Mouse (Mus musculus) adrenal gland, adult 2 months (tissue): ENCODE measurements around the gene Comp. TPM values are rescaled to one million over a fixed set of nuclear protein-coding genes. Genes with fewer than 3 reads are reported as not detected.
A peak's percentile ranks its signal among the peaks of the same experiment; 100 is the strongest.

Experiments used
- DNase-seq: peaks from one replicate; pipeline ENCODE4 v3.0.0; 2021
- polyA plus RNA-seq: library from polyadenylated mRNA; depleted of rRNA; stranded (reverse); fragments of >200 nt; gene quantifications from 2 replicates; pipeline ENCODE4 v1.2.3, GENCODE M21; 2012
- total RNA-seq, 2 experiments: library from RNA; stranded (reverse); gene quantifications; 2 replicates each; pipeline ENCODE4 v1.2.3; 2021

The Comp gene
- total and polyA plus RNA-seq, 3 experiments = 0.14 to 0.38 (median 0.35) TPM

DNA sequence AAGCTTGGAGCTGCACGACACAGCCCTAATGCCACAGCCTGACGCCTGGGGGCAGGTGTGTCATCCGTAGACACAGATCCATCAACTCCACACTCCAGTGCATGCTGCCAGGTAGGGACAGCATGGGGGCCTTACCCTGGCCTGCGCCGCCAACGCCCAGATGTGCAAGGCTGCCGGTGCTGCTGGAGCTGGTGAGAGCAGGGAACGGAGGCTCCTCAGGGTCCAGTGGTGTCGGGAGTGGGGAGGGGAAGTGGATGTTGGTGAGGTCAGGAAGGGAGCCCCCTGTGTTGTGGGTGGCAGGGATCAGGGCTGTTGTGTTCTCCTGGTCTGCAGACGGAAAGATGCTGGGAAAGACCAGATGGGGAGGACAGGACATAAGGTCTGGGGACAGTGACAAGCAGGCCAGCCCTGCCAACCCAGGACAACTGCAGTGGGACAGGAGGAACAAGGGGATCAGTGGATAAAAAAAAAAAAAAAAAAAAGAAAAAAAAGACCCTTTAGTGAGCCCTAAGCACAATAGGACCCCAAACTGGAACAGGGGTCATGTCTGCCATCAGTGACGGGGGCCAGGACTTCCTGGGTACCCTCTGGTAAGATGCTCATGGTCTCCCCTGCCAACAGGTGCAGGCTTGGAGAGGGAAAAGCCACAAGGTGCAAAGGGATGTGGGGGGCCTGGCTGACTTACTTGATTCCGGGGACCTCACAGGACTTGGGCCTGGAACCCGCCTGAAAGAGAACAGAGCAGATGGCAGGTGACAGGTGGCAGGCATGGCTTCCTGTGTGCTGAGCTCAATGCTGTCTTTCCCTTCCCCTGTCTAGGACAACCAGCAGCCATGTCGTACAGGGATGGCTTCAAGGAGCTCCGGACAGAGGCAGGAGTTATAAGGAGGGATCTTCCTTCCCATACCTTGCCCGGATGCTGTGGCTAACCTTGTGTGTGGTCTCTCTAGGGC lies 24.5 kb downstream of the Comp start:
- DNase-seq = no peak

DNA sequence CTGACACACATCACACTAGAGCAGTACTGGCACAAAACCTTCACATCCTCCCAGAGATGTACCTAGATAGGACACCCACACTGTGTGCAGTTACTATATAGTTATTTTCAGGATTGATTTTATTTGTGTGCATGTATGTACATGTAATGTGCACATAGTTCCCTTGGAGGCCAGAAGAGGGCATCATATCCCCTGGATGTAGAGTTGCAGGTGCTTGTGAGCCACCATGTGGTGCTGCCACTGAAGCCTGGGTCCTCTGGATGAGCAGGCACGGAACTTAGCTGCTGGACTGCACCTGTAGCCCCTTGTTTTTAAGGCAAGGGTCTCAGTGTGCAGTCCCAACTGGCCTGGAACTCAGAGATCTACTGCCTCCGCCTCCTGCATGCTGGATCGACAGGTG lies 30.9 kb downstream of the Comp start:
- no peak for DNase-seq

DNA sequence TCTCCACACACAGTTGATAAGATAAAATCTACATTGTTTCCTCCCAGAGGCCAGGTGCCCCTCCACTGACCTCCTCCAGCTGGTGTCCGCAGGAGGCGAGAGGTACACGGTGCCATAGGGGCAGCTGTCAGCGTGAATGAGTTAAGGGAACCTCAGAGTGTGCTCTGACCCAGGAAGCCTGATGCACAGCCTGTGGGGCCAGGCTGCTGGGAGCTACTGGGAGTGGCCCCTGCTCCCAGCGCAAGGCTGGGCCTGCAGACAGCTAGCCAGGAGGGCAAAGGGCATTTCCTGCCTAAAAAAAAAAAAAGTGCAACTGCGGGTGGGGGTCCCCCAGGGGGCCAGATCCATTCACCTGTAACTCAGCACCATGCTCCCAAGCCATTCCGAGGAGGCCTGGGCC lies 31.8 kb downstream of the Comp start:
- DNase-seq = no peak

DNA sequence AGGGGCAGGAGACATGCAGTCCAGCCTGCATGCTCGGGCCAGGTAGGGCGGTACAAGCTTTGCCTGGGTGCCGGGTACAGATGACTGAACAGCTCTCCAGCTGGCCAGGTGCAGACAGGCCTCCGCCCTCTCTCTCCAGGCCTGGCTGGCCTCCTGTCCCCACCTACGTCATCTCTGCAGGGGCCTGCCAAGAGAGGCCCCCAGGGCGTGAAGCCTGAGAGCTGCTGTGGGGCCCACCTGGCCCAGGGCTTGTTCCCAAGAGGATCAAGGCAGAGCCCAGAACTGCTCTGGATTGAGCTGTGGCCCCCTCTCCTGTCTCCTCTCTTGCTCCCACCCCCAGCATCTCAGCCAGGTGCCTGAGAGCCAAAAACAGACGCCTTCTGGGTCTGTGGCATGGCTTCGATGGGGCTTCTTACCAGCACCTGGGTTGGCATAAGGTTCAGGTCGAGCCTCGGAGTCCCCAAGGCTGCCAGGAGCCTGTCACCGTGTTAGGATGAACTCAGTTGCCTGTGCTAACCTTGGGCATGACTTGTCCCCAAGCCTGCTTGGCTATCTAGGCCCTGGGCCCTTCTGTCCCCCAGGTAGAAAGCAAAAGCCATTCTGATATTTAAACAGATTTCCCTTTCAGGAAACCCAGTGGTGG lies 33.2 kb downstream of the Comp start:
- DNase-seq = no peak

DNA sequence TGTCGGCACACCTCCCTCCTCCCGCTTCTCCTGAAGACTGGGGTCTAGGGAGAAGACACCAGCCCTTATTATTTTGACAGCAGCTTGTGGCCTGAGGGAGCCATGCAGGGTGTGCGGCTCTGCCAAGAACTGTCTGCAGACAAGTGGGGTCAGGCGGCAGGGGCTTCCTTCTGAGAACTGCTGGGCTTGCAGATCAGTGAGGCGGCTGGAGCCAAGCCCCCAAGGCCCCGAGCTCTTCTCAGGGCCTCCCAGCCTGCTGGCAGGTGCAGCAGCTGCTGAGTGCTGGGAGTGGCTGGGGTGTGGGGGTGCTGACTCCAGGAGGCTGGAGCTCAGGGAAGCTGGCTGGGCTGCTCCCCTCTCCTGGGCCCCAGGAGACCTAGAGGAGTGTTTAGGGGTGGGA lies 34.9 kb downstream of the Comp start:
- DNase-seq = no peak

DNA sequence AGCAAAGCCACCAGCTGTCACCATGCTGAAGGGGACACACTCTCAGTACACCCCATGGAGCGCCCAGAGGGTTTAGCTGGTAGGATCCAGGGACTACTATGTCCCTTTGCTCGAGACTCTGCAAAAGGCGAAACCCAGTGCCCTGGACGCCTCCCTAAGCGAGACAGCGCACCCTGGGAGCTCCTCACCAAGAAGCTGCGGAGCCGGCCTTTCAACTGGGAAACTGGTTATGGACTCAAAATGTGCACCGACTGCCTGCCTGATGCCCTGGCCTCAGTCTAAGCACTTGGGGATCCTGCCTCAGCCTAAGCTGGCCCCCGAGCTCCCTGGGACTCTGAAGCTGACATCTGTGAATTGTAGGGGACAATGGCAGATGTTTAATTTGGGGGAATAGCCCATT lies 35.7 kb downstream of the Comp start:
- DNase-seq = no peak

DNA sequence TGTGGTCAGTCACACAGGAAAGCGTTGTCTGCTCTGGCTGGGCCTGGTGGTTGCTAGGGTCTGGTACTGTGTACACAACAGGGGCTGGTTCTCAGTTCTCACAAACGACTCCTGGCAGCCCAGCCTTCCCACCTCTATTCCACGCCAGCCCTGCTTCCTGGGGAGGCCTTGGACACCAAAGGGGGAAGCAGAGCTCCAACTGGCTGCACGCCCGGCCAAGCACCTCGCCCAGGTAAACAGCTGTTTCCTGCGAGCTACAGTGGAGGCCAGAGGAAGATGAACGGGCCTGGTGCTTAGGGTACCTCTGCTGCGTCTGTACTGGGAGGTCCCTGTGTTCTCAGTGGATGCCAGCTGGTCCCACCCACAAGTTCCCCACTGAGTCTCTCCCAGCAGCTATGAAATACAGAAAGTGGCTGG lies 36.1 kb downstream of the Comp start:
- no peak for DNase-seq

DNA sequence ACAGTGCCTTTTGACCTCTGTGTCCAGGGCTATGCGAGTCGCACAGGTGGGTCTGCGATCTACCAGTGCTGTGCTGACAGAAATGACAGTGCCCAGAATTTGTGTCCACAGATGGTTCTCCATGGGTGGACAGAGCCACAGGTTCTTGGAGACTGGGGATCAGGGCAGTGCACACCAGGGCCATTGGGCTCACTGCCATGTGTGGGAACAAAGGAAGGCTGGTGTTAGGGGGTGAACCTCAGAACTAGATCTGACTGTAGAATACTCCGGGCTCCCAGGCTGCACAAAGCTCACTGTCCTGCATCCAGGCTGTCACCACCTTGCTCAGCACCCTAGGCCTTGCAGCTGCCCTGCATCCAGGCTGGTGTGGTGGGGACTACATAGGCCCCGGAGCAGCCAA lies 36.9 kb downstream of the Comp start:
- no peak for DNase-seq

DNA sequence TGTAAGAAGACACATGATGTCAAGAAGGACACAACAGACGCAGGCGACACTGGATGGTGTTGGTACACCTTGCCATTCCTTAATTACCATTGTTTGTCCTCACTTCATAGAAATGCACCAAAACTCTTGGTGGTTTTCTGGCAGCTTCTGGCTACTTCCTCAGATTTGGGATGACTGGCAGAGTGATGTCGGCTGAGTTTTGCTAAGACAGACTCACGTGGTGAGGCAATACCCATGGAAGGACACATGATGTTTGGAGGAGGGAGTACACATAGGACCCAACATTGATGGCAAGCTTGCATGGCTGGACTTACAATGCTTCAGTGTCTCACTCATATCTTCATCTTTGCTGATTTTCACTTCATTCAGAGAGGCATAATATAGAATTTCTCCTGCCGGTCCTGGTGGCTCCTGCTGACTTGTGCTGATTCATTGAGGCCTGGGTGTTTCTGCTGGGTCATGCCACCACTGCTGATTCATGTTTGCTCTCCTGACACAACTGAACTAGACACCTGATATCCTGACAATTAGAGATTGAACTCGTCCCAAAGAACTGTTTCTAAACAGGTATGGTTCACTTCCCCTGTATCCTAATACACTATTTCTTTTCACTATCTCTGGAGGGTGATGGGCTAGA lies 41.1 kb downstream of the Comp start:
- DNase-seq = no peak

DNA sequence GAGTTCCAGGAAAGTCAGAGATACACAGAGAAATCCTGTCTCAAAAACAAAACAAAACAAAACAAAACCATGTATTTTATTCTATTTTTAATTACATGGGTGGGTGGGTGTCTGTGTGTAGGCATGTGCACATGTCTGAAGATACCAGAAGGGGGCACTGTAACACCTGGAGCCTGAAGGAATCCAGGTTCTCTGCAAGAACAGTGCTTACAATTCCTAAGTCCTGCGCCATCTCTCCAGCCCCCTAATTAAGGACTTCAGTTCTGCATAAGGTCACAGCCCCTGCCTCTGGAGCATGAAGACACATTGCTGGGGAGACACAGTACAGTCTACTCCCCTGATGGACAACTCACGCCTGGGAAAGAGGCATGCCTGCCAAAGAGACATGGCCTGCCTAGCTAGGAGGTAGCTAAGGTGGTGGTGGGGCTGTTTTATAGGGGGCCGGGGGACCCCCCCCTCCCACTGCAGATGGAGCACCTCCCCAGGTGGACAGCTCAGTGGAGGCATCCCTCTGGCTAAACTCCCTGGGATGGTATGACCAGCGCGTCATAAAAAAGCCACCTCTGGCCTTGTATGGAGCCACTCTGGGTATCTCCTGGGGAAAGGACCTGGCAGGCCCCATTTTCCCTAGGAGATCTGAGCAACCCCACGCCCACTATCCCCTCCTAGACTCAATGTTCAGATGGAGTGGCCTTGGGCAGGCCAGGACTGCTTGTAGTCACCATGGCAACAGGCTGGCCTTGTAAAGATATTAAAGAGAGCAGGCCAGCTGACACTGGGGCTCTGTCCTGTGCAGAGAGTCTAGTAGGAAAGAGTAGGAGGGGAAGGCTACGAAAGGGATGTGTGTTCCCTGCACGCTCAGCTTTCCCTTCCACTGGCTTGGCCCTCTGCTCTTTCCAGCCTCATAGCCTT lies 42.4 kb downstream of the Comp start:
- DNase-seq = peak; percentile 82

DNA sequence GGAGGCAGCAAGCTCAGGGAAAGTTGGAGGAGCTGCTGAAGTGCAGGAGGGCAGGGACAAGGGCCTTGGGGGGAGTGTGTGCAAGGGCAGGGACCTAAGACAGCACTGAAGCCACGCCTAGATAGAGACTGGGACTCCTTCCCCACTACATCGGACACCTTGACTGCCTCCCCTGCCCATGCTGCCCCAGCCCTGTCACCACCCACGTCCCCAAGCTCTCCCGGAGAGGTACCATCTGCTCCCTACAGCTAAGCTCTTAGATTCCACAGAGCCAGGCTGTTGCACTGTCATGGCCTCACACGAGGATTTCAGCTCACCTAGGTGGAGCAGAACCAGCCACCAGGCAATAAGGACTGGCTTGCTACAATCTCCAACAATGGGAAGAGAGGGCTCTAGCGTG lies 43.6 kb downstream of the Comp start:
- DNase-seq = no peak

DNA sequence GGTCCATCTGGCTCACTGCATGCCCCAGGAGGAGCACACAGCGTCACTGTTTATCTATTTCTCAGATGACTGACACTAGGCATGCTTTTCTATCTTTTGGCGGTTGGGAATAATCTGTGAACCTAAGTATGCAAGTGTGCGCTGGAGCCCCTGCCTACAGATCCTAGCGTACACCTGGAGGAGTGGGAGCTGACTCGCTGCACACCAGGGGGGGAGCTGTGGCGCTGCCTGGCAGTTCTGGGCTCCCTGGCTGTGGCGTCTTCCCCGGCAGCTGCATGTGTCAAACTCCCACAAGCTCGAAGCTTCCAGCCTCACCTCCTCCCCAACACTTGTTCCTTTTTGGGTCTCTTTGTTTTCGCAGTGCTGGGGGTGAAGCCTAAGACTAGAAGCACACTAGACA lies 44.6 kb downstream of the Comp start:
- DNase-seq = no peak

DNA sequence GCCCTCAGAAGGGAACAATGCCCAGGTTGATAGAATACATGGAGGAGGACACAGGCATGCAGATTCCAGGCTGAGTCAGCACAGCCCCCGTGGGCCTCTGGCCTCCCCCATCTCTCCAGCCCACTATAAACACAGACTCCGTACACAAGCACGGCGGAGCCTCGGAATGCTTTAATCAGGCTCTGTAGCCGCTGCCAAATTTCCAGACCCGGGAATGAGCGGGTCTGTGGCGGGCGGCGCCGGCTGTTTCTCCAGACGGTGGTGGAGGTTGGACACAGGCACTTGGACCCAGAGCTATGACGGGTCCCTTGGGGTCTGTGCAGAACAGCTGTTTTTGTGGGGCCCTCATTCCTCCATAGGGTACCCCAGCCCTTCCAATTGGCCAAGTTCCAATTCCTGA lies 45.6 kb downstream of the Comp start:
- DNase-seq = no peak

DNA sequence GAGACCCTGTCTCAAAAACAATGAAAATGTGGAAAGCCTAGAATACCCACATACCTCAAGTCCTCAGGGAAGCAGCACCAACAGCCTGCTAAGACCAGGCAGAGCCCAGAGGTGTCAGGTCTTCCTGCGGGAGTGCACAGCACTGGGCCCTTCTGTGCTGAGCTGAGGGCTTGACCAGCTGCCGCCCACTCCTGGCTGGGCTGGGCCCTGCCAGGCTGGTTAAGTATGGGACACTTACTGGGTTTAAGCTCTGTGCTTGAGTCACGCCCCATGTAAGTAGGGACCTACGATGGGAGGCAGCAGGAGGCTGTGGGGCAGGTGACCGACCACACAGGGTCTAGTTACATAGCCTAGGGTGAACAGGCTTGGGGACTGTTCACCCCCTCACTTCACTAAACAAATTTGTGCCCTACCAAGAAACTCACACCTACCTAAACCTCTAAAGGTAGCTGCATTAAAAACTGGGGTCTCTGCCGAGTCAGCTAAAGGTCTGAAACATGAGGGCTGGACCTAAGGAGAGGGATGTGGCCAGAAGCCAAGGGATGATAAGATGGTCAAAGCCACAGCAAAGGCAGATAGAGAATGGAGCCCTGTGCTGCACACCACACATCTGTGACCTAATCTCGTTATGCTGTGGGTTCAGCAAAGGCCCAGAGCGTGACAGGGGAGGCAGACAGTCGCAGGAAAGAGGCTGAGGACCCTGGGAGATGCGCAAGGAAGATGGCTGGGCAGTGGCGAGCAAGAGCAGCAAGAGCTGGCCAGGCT lies 46.7 kb downstream of the Comp start:
- DNase-seq = no peak

DNA sequence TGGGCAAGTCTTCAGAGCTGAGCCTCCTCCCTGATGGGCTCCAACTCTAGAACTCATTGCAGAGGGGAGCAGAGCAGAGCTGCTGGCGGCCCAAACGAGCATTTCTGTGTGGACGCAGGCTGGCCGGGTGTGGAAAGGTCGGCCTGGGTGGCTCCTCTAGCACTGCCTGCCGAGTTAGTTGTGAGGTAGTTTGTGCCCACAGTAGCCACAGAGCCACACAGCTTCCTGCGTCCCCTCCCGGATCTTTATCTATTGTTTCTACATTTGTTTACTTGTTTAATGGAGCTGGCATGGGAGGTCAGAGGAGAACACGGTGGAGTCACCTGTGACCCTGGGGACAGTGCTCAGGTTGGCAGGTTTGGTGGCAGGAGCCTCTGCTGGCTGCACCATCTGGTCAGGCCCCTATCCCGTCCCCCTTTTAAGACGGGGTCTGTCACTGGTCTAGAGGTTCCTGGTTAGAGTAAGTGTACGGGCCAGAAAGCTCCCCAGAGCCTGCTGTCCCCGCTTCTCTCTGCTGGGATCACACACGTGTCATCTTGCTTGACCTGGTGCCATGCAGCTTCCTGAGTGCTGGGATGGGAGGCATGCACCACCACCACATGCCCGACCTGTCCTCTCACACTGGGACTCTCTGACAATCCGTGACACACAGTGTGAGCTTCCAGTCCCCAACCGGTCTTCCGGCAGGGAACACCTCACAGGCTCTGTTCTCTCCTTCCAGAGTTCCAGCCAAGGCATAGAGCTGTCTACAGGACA lies 48.2 kb downstream of the Comp start:
- no peak for DNase-seq

DNA sequence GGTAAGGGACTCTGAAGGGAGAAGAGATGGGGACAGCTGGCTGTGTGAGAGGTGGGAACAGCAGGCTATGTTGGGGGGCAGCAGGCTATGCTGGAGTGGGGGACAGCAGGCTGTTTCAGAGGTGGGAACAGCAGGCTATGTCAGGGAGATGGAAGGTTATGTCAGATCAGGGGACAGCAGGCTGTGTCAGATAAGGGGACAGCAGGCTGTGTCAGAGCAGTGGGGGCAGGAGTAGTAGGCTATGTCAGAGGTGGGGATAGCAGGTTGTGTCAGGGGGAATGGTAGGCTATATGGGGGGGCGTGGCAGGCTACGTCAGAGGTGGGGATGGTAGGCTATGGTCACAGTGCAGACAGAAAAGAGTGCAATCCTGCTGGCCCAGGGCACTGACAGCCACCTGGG lies 49.4 kb downstream of the Comp start:
- DNase-seq = no peak

DNA sequence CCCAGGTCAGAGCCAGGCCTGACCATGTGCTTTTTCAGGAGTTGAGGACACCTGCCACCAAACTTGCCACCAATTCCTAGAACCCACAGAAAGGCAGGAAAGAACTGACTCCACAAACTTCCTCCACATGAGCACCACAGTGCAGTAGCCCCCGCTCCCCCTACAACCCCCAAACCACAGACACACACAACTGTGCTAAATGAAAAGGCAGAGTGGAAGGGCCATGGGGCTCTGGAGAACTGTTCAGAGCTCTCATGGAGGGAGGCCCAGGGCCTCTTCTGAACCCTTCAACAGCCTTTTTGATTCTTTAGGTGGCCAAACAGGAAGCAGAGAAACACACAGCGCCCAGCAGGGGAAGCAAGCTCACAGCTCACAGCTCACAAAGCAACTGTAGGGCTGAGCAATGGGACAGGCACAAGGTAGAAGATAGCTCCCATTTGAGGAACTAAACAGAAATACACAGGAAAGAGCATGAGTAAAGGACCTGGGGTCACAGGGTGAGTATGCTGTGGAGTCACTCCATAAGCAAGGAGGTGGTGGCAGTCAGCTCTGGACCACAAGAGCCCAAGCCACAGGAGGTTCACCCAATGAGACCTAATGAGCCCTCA lies 53.0 kb downstream of the Comp start:
- DNase-seq = no peak

DNA sequence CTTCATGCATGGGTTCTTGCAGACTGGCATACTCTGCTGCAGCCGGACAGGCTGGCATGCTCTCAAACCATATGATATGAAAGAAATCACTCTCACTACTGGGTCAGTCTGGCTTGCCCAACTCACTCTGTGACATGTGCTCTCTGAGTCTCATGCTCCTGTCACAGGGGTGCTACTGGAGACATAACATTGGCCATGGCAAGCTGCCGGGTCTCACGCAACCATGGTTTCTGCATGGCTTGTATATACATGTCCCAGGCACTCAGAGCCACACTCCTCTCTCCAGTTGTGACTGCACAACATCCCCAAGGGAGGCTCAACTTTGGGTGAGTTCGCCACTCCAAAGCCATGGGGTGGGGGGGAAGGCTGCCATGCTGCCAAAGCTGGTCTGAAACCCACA lies 57.9 kb downstream of the Comp start:
- no peak for DNase-seq
